Mouse (Mus musculus) adrenal gland, adult 8-10 months (tissue): ENCODE data around the gene Ptchd3. TPM values are rescaled to one million over a fixed set of nuclear protein-coding genes. Genes with fewer than 3 reads are reported as not detected.

ENCODE experiments used
- total RNA-seq, 4 experiments: library from RNA; stranded (reverse); gene quantifications; 2 replicates each; pipeline ENCODE4 v1.2.4; 2022

The Ptchd3 gene
- total RNA-seq, 4 experiments from 2014 or later = not detected

Other genes starting within 250 kb of the Ptchd3 start
- gene B3gntl1, start 157.1 kb upstream of the Ptchd3 start, total RNA-seq = 10 to 100 TPM; 11.4 to 16.4 (median 14.5) TPM
- 10 to 100 TPM; 10.8 to 29.6 (median 21.0) TPM for gene Metrnl, start 128.7 kb upstream of the Ptchd3 start, total RNA-seq